In the genomic region with DNA sequence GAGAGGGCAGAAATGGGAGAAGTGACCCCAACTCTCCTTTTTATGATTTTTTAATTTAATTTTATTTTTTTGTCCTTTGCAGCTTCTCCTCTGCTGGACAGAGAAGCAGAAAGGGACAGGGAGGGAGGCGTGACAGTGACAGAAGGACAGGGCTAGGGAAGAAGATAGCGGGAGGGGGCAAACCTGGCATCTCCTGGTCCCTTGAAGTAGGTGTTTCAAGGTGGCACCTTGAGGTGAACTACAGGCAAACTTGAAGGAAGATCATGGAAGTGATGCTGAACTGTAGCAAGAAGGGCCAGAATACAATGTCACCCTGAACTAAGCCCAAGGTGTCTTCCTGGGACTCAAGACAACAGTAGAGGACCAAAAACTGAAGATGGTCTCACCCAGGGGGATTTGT, we compare ENCODE assay signal across 8 mouse cellular contexts. TPM values are rescaled to one million over a fixed set of nuclear protein-coding genes. Genes with fewer than 3 reads are reported as not detected.
DNase-seq lines count a peak whose midpoint lies in the region; ATAC-seq and TF ChIP-seq lines count a peak whose summit lies in the region.

No protein-coding gene starts in this region.

- TF ChIP-seq EP300 in CH12.LX (IDR thresholded peaks at IDR 0.05; ENCODE audit: low read length), result no peak
- no peak for TF ChIP-seq EP300 in liver, embryonic 14.5 days (IDR thresholded peaks at IDR 0.05; ENCODE audit: low read depth)

- H3K27ac ChIP-seq in CH12.LX (ENCODE audit: insufficient read depth, low read depth), result no peak overlapping the region
- peak overlapping the region; percentile 82; the same call in 1 of the 2 replicates for H3K27ac ChIP-seq in forebrain, embryonic 16.5 days (ENCODE audit: low read length)
- H3K27ac ChIP-seq in liver, embryonic 14.5 days, result peak overlapping the region; percentile 100

- peaks cover 0 to 3% of the 10 kb centered on the region in 2 experiments; a peak in 1 of 4 replicates for H3K4me1 ChIP-seq in CH12.LX (ENCODE audit: control insufficient read depth in 1 of 2, insufficient read depth in 2 of 2)
- H3K4me1 ChIP-seq in forebrain, embryonic 16.5 days (replicated peaks; ENCODE audit: control insufficient read depth, insufficient read depth, low read length), result peaks cover 49% of the 10 kb centered on the region
- peaks cover 65 to 85% of the 10 kb centered on the region in 2 experiments for H3K4me1 ChIP-seq in liver, embryonic 14.5 days (replicated peaks; ENCODE audit: control insufficient read depth in 2 of 2, insufficient read depth in 2 of 2, low read length in 1 of 2)

- H3K4me2 ChIP-seq in CH12.LX (ENCODE audit: insufficient read depth, low read depth, poor library complexity, severe bottlenecking), result peak overlapping the region; percentile 85
- peak overlapping the region; percentile 84 for H3K4me2 ChIP-seq in forebrain, embryonic 16.5 days (ENCODE audit: low read length)
- peak overlapping the region; percentile 95 for H3K4me2 ChIP-seq in liver, embryonic 14.5 days (ENCODE audit: low read depth)

- H3K9ac ChIP-seq in CH12.LX (ENCODE audit: insufficient read depth, low read depth), result no peak overlapping the region
- peak overlapping the region; percentile 80 for H3K9ac ChIP-seq in forebrain, embryonic 16.5 days (replicated peaks; ENCODE audit: low read depth, low read length)
- peak overlapping the region; percentile 86 for H3K9ac ChIP-seq in liver, embryonic 14.5 days (replicated peaks)

- dilution Hi-C loops in CH12.LX (cut with MboI; ENCODE audit: extremely low pct_ligation_motif_present, extremely low pct_unique_long_range_greater_than_20kb, low sequenced_read_pairs), result no loop called here

- H3K27me3 ChIP-seq in CH12.LX (replicated peaks), result peaks cover 20% of the 10 kb centered on the region
- H3K27me3 ChIP-seq in forebrain, embryonic 16.5 days (replicated peaks; ENCODE audit: control insufficient read depth, insufficient read depth, low read length), result no peaks in the 10 kb centered on the region
- peaks cover 8% of the 10 kb centered on the region for H3K27me3 ChIP-seq in liver, embryonic 14.5 days (ENCODE audit: control insufficient read depth, insufficient read depth, low read length)

- ATAC-seq in forebrain, embryonic 16.5 days, result no peak
- peak; percentile 34; the same call in 1 of the 2 replicates for ATAC-seq in liver, embryonic 14.5 days (ENCODE audit: insufficient read depth)
- ATAC-seq in megakaryocyte-erythroid progenitor cell, adult 5-6 weeks (replicated peaks; ENCODE audit: low FRiP score, low TSS enrichment, poor library complexity, severe bottlenecking), result no peak

- in situ Hi-C loops in CH12.LX (cut with MboI; ENCODE audit: low pct_ligation_motif_present, low pct_unique_long_range_greater_than_20kb, low sequenced_read_pairs), result no loop called here

- no peak for TF ChIP-seq CTCF in CH12.LX (conservative IDR thresholded peaks at IDR 0.05 in 1 of 2, IDR thresholded peaks at IDR 0.05 in 1 of 2; ENCODE audit: low read depth in 2 of 2, low read length in 2 of 2)
- TF ChIP-seq CTCF in liver, embryonic 14.5 days (IDR thresholded peaks at IDR 0.05; ENCODE audit: low read depth), result no peak

- H3K36me3 ChIP-seq in CH12.LX (replicated peaks in 1 of 2; ENCODE audit: control insufficient read depth in 1 of 2, insufficient read depth in 1 of 2, low read length in 1 of 2), result no peaks in the 10 kb centered on the region
- no peaks in the 10 kb centered on the region for H3K36me3 ChIP-seq in forebrain, embryonic 16.5 days (ENCODE audit: control insufficient read depth, insufficient read depth)
- H3K36me3 ChIP-seq in liver, embryonic 14.5 days (replicated peaks; ENCODE audit: control insufficient read depth, insufficient read depth, low read depth), result peaks cover 44% of the 10 kb centered on the region

- 0% methylated on average over 2 of the region's 2 CpGs for WGBS in forebrain, embryonic 16.5 days
- 8% methylated on average over 2 of the region's 2 CpGs for WGBS in liver, embryonic 14.5 days (ENCODE audit: insufficient replicate concordance)

- peak; percentile 23 for DNase-seq in embryo, embryonic 10.5 days (ENCODE audit: low spot score)
- DNase-seq in embryo, embryonic 11 days, result no peak
- no peak for DNase-seq in CH12.LX (ENCODE audit: extremely low read depth)
- DNase-seq in liver, embryonic 14.5 days (ENCODE audit: low read depth in 3 of 3, low spot score in 3 of 3), result no peak
- no peak for DNase-seq in adrenal gland, adult 2 months
- DNase-seq in urinary bladder, adult 2 months (ENCODE audit: low spot score), result no peak

- H3K79me2 ChIP-seq in CH12.LX (replicated peaks; ENCODE audit: control insufficient read depth, extremely low read depth, insufficient read depth, poor library complexity, severe bottlenecking), result no peaks in the 10 kb centered on the region

- no peaks in the 10 kb centered on the region for H3K9me3 ChIP-seq in CH12.LX (replicated peaks; ENCODE audit: low read length)
- no peaks in the 10 kb centered on the region for H3K9me3 ChIP-seq in forebrain, embryonic 16.5 days (ENCODE audit: control insufficient read depth, low read length)
- H3K9me3 ChIP-seq in liver, embryonic 14.5 days (ENCODE audit: control insufficient read depth, low read length), result no peaks in the 10 kb centered on the region

- TF ChIP-seq RAD21 in CH12.LX (IDR thresholded peaks at IDR 0.05; ENCODE audit: low read depth, low read length), result no peak

- peak overlapping the region in 1 of 3 experiments; percentile 59 for H3K4me3 ChIP-seq in CH12.LX (replicated peaks in 1 of 3; ENCODE audit: low read depth in 2 of 3, low read length in 2 of 3, poor library complexity in 1 of 3)
- H3K4me3 ChIP-seq in forebrain, embryonic 16.5 days (replicated peaks; ENCODE audit: low read length), result peak overlapping the region; percentile 58
- H3K4me3 ChIP-seq in liver, embryonic 14.5 days (ENCODE audit: insufficient read depth in 1 of 2, low read depth in 2 of 2, low read length in 2 of 2), result peak overlapping the region; percentile 86 to 99

- no peak for TF ChIP-seq POLR2A in CH12.LX (IDR thresholded peaks at IDR 0.05; ENCODE audit: low read depth, low read length)

RNA-seq across cellular contexts. Expression of a gene that starts 1.1 kb away (rescaled TPM):
- total RNA-seq in CH12.LX (2012; rRNA removed), result 0.25 and 0.59 TPM in 2 replicates
- total RNA-seq in CH12.LX (2014; rRNA removed), result not detected in 2 replicates
- not detected in 2 replicates for polyA plus RNA-seq in CH12.LX (2012; ENCODE audit: insufficient read length, low read depth)
- polyA plus RNA-seq in forebrain, embryonic 16.5 days (2015; fragmentation: Nextera tagmentation; extraction: Ambion mirVana), result 21.8 and 24.7 TPM in 2 replicates
- 122 and 145 TPM in 2 replicates for polyA plus RNA-seq in liver, embryonic 14.5 days (2012; rRNA removed)
- 53.4 and 58.1 TPM in 2 replicates for polyA plus RNA-seq in liver, embryonic 14.5 days (2014; fragmentation: Nextera tagmentation; extraction: Ambion mirVana)
- 1 to 10 TPM; 3.8 to 7.2 TPM for total RNA-seq in adrenal gland, adult 2 months (2021)
- polyA plus RNA-seq in adrenal gland, adult 2 months (2012; rRNA removed), result 9.8 and 17.2 TPM in 2 replicates
- 17.0 and 17.5 TPM in 2 replicates for polyA plus RNA-seq in urinary bladder, adult 2 months (2012; rRNA removed)
- 0.39 and 1.6 TPM in 2 replicates for total RNA-seq in megakaryocyte-erythroid progenitor cell, adult 5-6 weeks (2014; fragmentation: Nextera tagmentation)
- 3.7 TPM in 1 of 2 replicates, not detected in the other for total RNA-seq in megakaryocyte-erythroid progenitor cell, adult 5-6 weeks (2017)

RNA-seq across cellular contexts. Expression of a gene that starts 7.8 kb away (rescaled TPM):
- total RNA-seq in CH12.LX (2012; rRNA removed) (32.0 and 42.1 TPM in 2 replicates), CH12.LX (2014; rRNA removed) (65.2 and 67.1 TPM in 2 replicates)
- polyA plus RNA-seq in CH12.LX (2012; ENCODE audit: insufficient read length, low read depth), result 37.0 and 46.5 TPM in 2 replicates
- polyA plus RNA-seq in forebrain, embryonic 16.5 days (2015; fragmentation: Nextera tagmentation; extraction: Ambion mirVana), result 28.1 and 28.8 TPM in 2 replicates
- polyA plus RNA-seq in liver, embryonic 14.5 days (2012; rRNA removed), result 22.1 and 27.5 TPM in 2 replicates
- polyA plus RNA-seq in liver, embryonic 14.5 days (2014; fragmentation: Nextera tagmentation; extraction: Ambion mirVana), result 50.9 and 54.6 TPM in 2 replicates
- 10 to 100 TPM; 11.4 to 16.8 TPM for total RNA-seq in adrenal gland, adult 2 months (2021)
- 5.1 and 5.3 TPM in 2 replicates for polyA plus RNA-seq in adrenal gland, adult 2 months (2012; rRNA removed)
- polyA plus RNA-seq in urinary bladder, adult 2 months (2012; rRNA removed), result 15.4 and 20.7 TPM in 2 replicates
- total RNA-seq in megakaryocyte-erythroid progenitor cell, adult 5-6 weeks (2014; fragmentation: Nextera tagmentation), result 35.4 and 38.0 TPM in 2 replicates
- total RNA-seq in megakaryocyte-erythroid progenitor cell, adult 5-6 weeks (2017), result 43.8 and 46.5 TPM in 2 replicates

RNA-seq across cellular contexts. Expression of a gene that starts 8.5 kb away (rescaled TPM):
- total RNA-seq in CH12.LX (2012; rRNA removed), result not detected in 2 replicates
- total RNA-seq in CH12.LX (2014; rRNA removed), result not detected in 2 replicates
- polyA plus RNA-seq in CH12.LX (2012; ENCODE audit: insufficient read length, low read depth), result not detected in 2 replicates
- polyA plus RNA-seq in forebrain, embryonic 16.5 days (2015; fragmentation: Nextera tagmentation; extraction: Ambion mirVana), result 3.9 and 4.9 TPM in 2 replicates
- 1.1 and 1.8 TPM in 2 replicates for polyA plus RNA-seq in liver, embryonic 14.5 days (2012; rRNA removed)
- 0.98 and 1.1 TPM in 2 replicates for polyA plus RNA-seq in liver, embryonic 14.5 days (2014; fragmentation: Nextera tagmentation; extraction: Ambion mirVana)
- 1 to 10 TPM in 1 of 2 experiments, under 1 TPM in 1; 0.98 to 2.6 TPM for total RNA-seq in adrenal gland, adult 2 months (2021)
- 0.65 and 1.0 TPM in 2 replicates for polyA plus RNA-seq in adrenal gland, adult 2 months (2012; rRNA removed)
- polyA plus RNA-seq in urinary bladder, adult 2 months (2012; rRNA removed), result 3.1 and 3.2 TPM in 2 replicates
- total RNA-seq in megakaryocyte-erythroid progenitor cell, adult 5-6 weeks (2014; fragmentation: Nextera tagmentation), result 0.98 TPM in 1 of 2 replicates, not detected in the other
- total RNA-seq in megakaryocyte-erythroid progenitor cell, adult 5-6 weeks (2017), result not detected in 2 replicates

RNA-seq across cellular contexts. Expression of a gene that starts 19.9 kb away (rescaled TPM):
- 25.4 and 28.5 TPM in 2 replicates for total RNA-seq in CH12.LX (2012; rRNA removed)
- 35.5 and 37.7 TPM in 2 replicates for total RNA-seq in CH12.LX (2014; rRNA removed)
- polyA plus RNA-seq in CH12.LX (2012; ENCODE audit: insufficient read length, low read depth), result 37.6 and 45.5 TPM in 2 replicates
- 19.4 and 20.1 TPM in 2 replicates for polyA plus RNA-seq in forebrain, embryonic 16.5 days (2015; fragmentation: Nextera tagmentation; extraction: Ambion mirVana)
- 17.2 and 17.4 TPM in 2 replicates for polyA plus RNA-seq in liver, embryonic 14.5 days (2012; rRNA removed)
- polyA plus RNA-seq in liver, embryonic 14.5 days (2014; fragmentation: Nextera tagmentation; extraction: Ambion mirVana), result 18.8 and 20.1 TPM in 2 replicates
- total RNA-seq in adrenal gland, adult 2 months (2021), result 10 to 100 TPM; 61.7 to 74.4 TPM
- 37.5 and 46.3 TPM in 2 replicates for polyA plus RNA-seq in adrenal gland, adult 2 months (2012; rRNA removed)
- 41.3 and 46.0 TPM in 2 replicates for polyA plus RNA-seq in urinary bladder, adult 2 months (2012; rRNA removed)
- 37.6 and 44.6 TPM in 2 replicates for total RNA-seq in megakaryocyte-erythroid progenitor cell, adult 5-6 weeks (2014; fragmentation: Nextera tagmentation)
- 23.9 and 37.0 TPM in 2 replicates for total RNA-seq in megakaryocyte-erythroid progenitor cell, adult 5-6 weeks (2017)

RNA-seq across cellular contexts. Expression of a gene that starts 40.3 kb away (rescaled TPM):
- total RNA-seq in CH12.LX (2012; rRNA removed), result not detected in 2 replicates
- not detected in 2 replicates for total RNA-seq in CH12.LX (2014; rRNA removed)
- not detected in 2 replicates for polyA plus RNA-seq in CH12.LX (2012; ENCODE audit: insufficient read length, low read depth)
- 25.0 and 26.9 TPM in 2 replicates for polyA plus RNA-seq in forebrain, embryonic 16.5 days (2015; fragmentation: Nextera tagmentation; extraction: Ambion mirVana)
- 32.4 and 35.4 TPM in 2 replicates for polyA plus RNA-seq in liver, embryonic 14.5 days (2012; rRNA removed)
- polyA plus RNA-seq in liver, embryonic 14.5 days (2014; fragmentation: Nextera tagmentation; extraction: Ambion mirVana), result 45.4 and 61.5 TPM in 2 replicates
- 100 to 1,000 TPM in 1 of 2 experiments, 10 to 100 TPM in 1; 91.2 to 127 TPM for total RNA-seq in adrenal gland, adult 2 months (2021)
- polyA plus RNA-seq in adrenal gland, adult 2 months (2012; rRNA removed), result 129 and 154 TPM in 2 replicates
- polyA plus RNA-seq in urinary bladder, adult 2 months (2012; rRNA removed), result 711 and 879 TPM in 2 replicates
- total RNA-seq in megakaryocyte-erythroid progenitor cell, adult 5-6 weeks (2014; fragmentation: Nextera tagmentation), result not detected in 2 replicates
- total RNA-seq in megakaryocyte-erythroid progenitor cell, adult 5-6 weeks (2017), result not detected in 2 replicates

Comparison
In these comparisons a context has a peak if more than half of its experiments do, and no peak if none do; other contexts are left out.
1. RNA of a gene that starts 1.1 kb away (polyA plus RNA-seq): 53.4 to 145 TPM in liver, embryonic 14.5 days, 21.8 to 24.7 TPM in forebrain, embryonic 16.5 days, 17.0 to 17.5 TPM in urinary bladder, adult 2 months and 9.8 to 17.2 TPM in adrenal gland, adult 2 months; not detected in CH12.LX; every median in the first group is over 10 times any median in the second.
2. Peak in every context shown above with its lines, with median percentiles within 50 percentile points of each other: H3K4me2 ChIP-seq.